Mouse (Mus musculus) kidney, adult 9 months (tissue): ENCODE measurements around the gene Ufc1.

Experiments
- DNase-seq: peaks from one replicate; pipeline ENCODE4 v3.0.0; 2022

The Ufc1 gene

DNA sequence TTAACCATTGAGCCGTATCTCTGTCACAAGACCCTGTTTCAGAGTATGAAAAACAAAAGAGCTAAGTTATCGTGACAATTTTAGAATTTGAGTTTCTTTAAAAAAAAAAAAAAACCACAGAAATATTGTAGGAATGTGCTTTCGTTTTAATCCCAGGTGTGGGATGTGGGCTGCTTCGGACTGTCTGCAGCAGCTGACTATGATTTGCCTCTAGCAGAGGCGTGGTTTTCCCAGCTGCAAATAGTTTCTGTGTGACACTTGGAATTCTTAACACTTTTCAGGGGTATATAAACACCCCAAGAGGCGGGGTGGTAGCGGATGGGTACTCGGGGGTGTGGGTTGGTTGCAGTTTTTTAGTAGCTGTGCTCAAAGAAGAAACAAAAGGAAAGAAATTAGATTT is 49.5 kb downstream of the Ufc1 start:
- no peak for DNase-seq

GRCm38 (mm10) chr1:171241952-171242351 is 52.9 kb downstream of the Ufc1 start:
- peak; percentile 66 for DNase-seq

- DNase-seq: no peak
Measured at GRCm38 (mm10) chr1:171240911-171241310, 53.9 kb downstream of the Ufc1 start.

DNA sequence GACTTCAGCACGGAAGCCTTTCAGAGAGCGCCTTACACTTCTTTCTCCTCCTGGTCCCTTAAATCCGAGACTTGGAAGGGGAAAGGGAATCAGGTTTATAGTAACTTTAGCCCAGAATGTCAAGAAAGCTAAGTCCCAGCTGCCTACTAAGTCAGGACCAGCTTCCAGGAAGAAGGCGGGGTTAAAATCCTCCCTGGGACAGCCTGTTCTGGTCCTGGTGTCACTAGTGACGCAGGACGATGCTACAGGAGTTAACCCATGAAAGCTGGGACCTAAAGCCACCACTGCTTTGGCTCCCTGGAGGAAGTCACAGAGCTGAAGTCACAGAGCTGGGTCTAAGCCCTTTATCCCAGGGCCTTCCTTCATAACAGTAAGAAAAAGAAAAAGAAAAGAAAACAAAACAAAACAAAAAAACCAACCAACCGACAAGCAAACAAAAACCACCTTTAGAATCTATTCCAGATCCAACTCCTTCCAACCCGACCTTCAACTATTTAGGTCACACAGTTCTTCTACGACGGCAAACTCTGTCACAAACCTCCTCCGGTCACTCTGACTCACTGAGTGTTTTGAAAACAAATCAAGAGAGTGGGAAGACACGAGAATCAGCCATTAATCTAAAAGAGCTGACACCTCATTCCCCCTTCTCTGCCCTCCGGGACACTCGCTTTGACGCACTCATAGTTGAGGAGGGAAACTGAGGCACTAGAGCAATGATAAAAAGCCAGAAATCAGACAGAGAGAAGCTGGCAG is 54.7 kb downstream of the Ufc1 start:
- DNase-seq: peak; percentile 62
